Mouse (Mus musculus): ENCODE data around the gene Sun3. TPM values are rescaled to one million over a fixed set of nuclear protein-coding genes. Genes with fewer than 3 reads are reported as not detected.

The Sun3 gene
- polyA plus RNA-seq (2015; fragmentation: Nextera tagmentation; extraction: Ambion mirVana) = not detected in 2 replicates

GRCm38 (mm10) chr11:9048703-9049060 is at the start of gene Sun3:
Gene Sun3 (minus strand): TSS chr11:9048991.

GRCm38 (mm10) chr11:9048011-9048702 is 634 bp downstream of the Sun3 start, which contains the start of gene Gm11992:
Gene Gm11992 (plus strand): TSS chr11:9048594.

GRCm38 (mm10) chr11:9010853-9011339 is 37.9 kb downstream of the Sun3 start, which contains the start of gene Hus1:
Gene Hus1 (minus strand): TSS chr11:9011191.

GRCm38 (mm10) chr11:8973166-8973565 is 75.6 kb downstream of the Sun3 start, which contains the start of gene Pkd1l1:
Gene Pkd1l1 (minus strand): TSS chr11:8973266.

Other genes with a start within 250 kb of the Sun3 start
- 0.07 and 0.13 TPM in 2 replicates for gene Pkd1l1, start 75.7 kb downstream of the Sun3 start, polyA plus RNA-seq (2015; fragmentation: Nextera tagmentation; extraction: Ambion mirVana)
- 3.5 and 5.0 TPM in 2 replicates for gene Hus1, start 37.8 kb downstream of the Sun3 start, polyA plus RNA-seq (2015; fragmentation: Nextera tagmentation; extraction: Ambion mirVana)
- gene Gm11992, start 397 bp downstream of the Sun3 start, polyA plus RNA-seq (2015; fragmentation: Nextera tagmentation; extraction: Ambion mirVana) = 0.11 and 0.72 TPM in 2 replicates
- gene Upp1, start 69.1 kb upstream of the Sun3 start, polyA plus RNA-seq (2015; fragmentation: Nextera tagmentation; extraction: Ambion mirVana) = 11.3 and 12.9 TPM in 2 replicates
- 0.02 TPM in 1 of 2 replicates, not detected in the other for gene Abca13, start 143.0 kb upstream of the Sun3 start, polyA plus RNA-seq (2015; fragmentation: Nextera tagmentation; extraction: Ambion mirVana)